Comparison of ENCODE assay signal across 8 mouse cellular contexts in the genomic region with DNA sequence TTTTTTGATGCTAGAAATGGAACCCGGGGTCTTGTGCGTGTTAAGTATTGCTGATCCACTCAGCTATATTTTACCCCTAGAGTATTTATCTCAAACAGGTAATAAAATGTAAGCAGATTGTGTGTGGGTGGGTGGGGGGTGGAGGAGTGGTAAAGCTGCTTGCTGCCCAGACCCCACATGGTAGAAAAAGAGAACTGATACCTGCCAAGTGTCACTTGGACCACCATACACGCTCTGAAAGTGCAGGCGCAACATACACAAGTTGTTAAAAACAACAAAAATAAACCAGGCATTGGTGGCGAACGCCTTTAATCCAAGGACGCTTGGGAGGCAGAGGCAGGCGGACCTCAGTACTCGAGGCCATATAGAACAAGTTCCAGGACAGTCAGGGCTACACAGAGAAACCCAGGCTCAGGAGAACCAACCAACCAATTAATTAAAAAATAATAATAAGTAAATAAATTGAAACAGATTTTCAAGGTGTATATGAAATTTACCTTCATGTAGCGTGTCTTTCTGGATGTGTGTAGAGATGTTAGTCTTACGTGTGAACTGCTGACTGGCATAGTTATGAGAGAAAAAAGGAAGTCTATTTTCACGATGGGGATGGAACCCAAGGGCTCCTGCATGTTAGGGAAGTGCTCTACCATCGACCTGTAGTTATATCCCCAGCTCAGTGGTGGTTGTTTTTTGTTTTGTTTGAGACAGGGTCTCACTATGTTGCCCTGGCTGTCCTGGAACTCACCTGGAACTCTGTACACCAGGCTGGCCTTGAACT. TPM values are rescaled to one million over a fixed set of nuclear protein-coding genes. Genes with fewer than 3 reads are reported as not detected.
DNase-seq lines count a peak whose midpoint lies in the region; ATAC-seq lines count a peak whose summit lies in the region.

No protein-coding gene starts in this region.

- no peak overlapping the region; the same call in 1 of the 2 replicates for H3K4me3 ChIP-seq in lung, embryonic 16.5 days (ENCODE audit: low read length)
- peak overlapping the region; percentile 56; the same call in 1 of the 2 replicates for H3K4me3 ChIP-seq in forebrain, embryonic 11.5 days (ENCODE audit: low read depth, low read length)
- H3K4me3 ChIP-seq in limb, embryonic 15.5 days, result peak overlapping the region; percentile 65

- H3K27ac ChIP-seq in lung, embryonic 16.5 days (ENCODE audit: low read length), result no peak overlapping the region
- no peak overlapping the region for H3K27ac ChIP-seq in forebrain, embryonic 11.5 days (ENCODE audit: low read depth, low read length)
- peak overlapping the region; percentile 89; the same call in 1 of the 2 replicates for H3K27ac ChIP-seq in limb, embryonic 15.5 days

- H3K4me2 ChIP-seq in lung, embryonic 16.5 days (ENCODE audit: low read depth, low read length), result peak overlapping the region; percentile 69
- H3K4me2 ChIP-seq in forebrain, embryonic 11.5 days (ENCODE audit: low read depth, low read length, severe bottlenecking), result peak overlapping the region; percentile 74
- H3K4me2 ChIP-seq in limb, embryonic 15.5 days, result peak overlapping the region; percentile 63

- DNase-seq in lung, postnatal 14 days, result no peak
- peak; percentile 39 for DNase-seq in forebrain, embryonic 11.5 days (ENCODE audit: low spot score)
- peak; percentile 52 for DNase-seq in splenic B cell, adult 2 months (ENCODE audit: low read depth, low spot score)
- no peak for DNase-seq in embryo, embryonic 10.5 days (ENCODE audit: low spot score)
- DNase-seq in gastrocnemius, adult 8-10 months (ENCODE audit: low spot score in 2 of 2), result no peak
- no peak for DNase-seq in layer of hippocampus, adult 8-10 months (ENCODE audit: low spot score in 2 of 2)

- no peaks in the 10 kb centered on the region; the same call in 1 of the 2 replicates for H3K36me3 ChIP-seq in lung, embryonic 16.5 days (ENCODE audit: control insufficient read depth, insufficient read depth, low read length)
- H3K36me3 ChIP-seq in forebrain, embryonic 11.5 days (ENCODE audit: control insufficient read depth, insufficient read depth, low read length), result no peaks in the 10 kb centered on the region
- H3K36me3 ChIP-seq in limb, embryonic 15.5 days, result no peaks in the 10 kb centered on the region; the same call in 1 of the 2 replicates
- no peaks in the 10 kb centered on the region for H3K36me3 ChIP-seq in splenic B cell, adult 2 months (ENCODE audit: control insufficient read depth, insufficient read depth, low read length, poor library complexity, severe bottlenecking)

- WGBS in lung, embryonic 16.5 days, result 75% methylated on average over 13 of the region's 13 CpGs
- 84% methylated on average over 13 of the region's 13 CpGs for WGBS in forebrain, embryonic 11.5 days
- WGBS in limb, embryonic 15.5 days, result 76% methylated on average over 13 of the region's 13 CpGs

- H3K9me3 ChIP-seq in lung, embryonic 16.5 days (ENCODE audit: control insufficient read depth, low read length), result no peaks in the 10 kb centered on the region; the same call in 1 of the 2 replicates
- no peaks in the 10 kb centered on the region for H3K9me3 ChIP-seq in forebrain, embryonic 11.5 days (ENCODE audit: control insufficient read depth, low read length)
- no peaks in the 10 kb centered on the region for H3K9me3 ChIP-seq in limb, embryonic 15.5 days

- no peaks in the 10 kb centered on the region for H3K27me3 ChIP-seq in lung, embryonic 16.5 days (ENCODE audit: control insufficient read depth, insufficient read depth, low read depth, low read length)
- no peaks in the 10 kb centered on the region for H3K27me3 ChIP-seq in forebrain, embryonic 11.5 days (ENCODE audit: control insufficient read depth, insufficient read depth, low read length)
- no peaks in the 10 kb centered on the region for H3K27me3 ChIP-seq in limb, embryonic 15.5 days
- H3K27me3 ChIP-seq in splenic B cell, adult 2 months (ENCODE audit: control insufficient read depth, insufficient read depth, low read length, poor library complexity, severe bottlenecking), result no peaks in the 10 kb centered on the region

- peaks cover 28% of the 10 kb centered on the region for H3K4me1 ChIP-seq in lung, embryonic 16.5 days (replicated peaks; ENCODE audit: control insufficient read depth, insufficient read depth, low read length)
- H3K4me1 ChIP-seq in forebrain, embryonic 11.5 days (replicated peaks; ENCODE audit: control insufficient read depth, insufficient read depth, low read length), result peaks cover 2% of the 10 kb centered on the region; the same call in 1 of the 2 replicates
- H3K4me1 ChIP-seq in limb, embryonic 15.5 days, result peaks cover 36% of the 10 kb centered on the region

- H3K9ac ChIP-seq in lung, embryonic 16.5 days (ENCODE audit: low read length), result peak overlapping the region; percentile 86
- H3K9ac ChIP-seq in forebrain, embryonic 11.5 days (ENCODE audit: low read length), result no peak overlapping the region; the same call in 1 of the 2 replicates
- H3K9ac ChIP-seq in limb, embryonic 15.5 days, result peak overlapping the region; percentile 57

- no peak for ATAC-seq in lung, embryonic 16.5 days (ENCODE audit: low read depth)
- no peak for ATAC-seq in forebrain, embryonic 11.5 days (replicated peaks; ENCODE audit: low FRiP score)
- no peak for ATAC-seq in limb, embryonic 15.5 days (ENCODE audit: insufficient number of reproducible peaks, low FRiP score, low TSS enrichment, low read depth)

RNA-seq across cellular contexts. Expression of gene Tmem44, which starts 38.9 kb away (rescaled TPM):
- 23.5 and 23.8 TPM in 2 replicates for polyA plus RNA-seq in lung, embryonic 16.5 days (2015; fragmentation: Nextera tagmentation; extraction: Ambion mirVana)
- 26.3 and 30.4 TPM in 2 replicates for polyA plus RNA-seq in forebrain, embryonic 11.5 days (2014; fragmentation: Nextera tagmentation; extraction: Ambion mirVana)
- 17.1 and 18.8 TPM in 2 replicates for polyA plus RNA-seq in limb, embryonic 15.5 days (2015; fragmentation: Nextera tagmentation; extraction: Ambion mirVana)
- 1 to 10 TPM in 3 of 4 experiments, under 1 TPM in 1; 0.82 to 1.6 (median 1.3) TPM for total RNA-seq in gastrocnemius, adult 8-10 months (2022)
- total RNA-seq in layer of hippocampus, adult 8-10 months (2022), result 10 to 100 TPM; 33.4 to 39.9 (median 35.1) TPM

Comparison
In these comparisons a context has a peak if more than half of its experiments do, and no peak if none do; other contexts are left out.
1. DNase-seq: peak in forebrain, embryonic 11.5 days (single experiment) and splenic B cell, adult 2 months (single experiment); none in lung, postnatal 14 days (single experiment), embryo, embryonic 10.5 days (single experiment), gastrocnemius, adult 8-10 months (0 of 2) and layer of hippocampus, adult 8-10 months (0 of 2).
2. Peak in every context shown above with its lines, with median percentiles within 50 percentile points of each other: H3K4me2 ChIP-seq.